Mouse (Mus musculus) spleen, embryonic (tissue): ENCODE measurements around the gene Grb7.

Source experiments
- CTCF ChIA-PET: fragments of 350-600 bp; sonication (Branson Sonifier 250); formaldehyde crosslinking; loops from one replicate; lab custom pipeline; 2022; lab: Charles Lee

The Grb7 gene

DNA sequence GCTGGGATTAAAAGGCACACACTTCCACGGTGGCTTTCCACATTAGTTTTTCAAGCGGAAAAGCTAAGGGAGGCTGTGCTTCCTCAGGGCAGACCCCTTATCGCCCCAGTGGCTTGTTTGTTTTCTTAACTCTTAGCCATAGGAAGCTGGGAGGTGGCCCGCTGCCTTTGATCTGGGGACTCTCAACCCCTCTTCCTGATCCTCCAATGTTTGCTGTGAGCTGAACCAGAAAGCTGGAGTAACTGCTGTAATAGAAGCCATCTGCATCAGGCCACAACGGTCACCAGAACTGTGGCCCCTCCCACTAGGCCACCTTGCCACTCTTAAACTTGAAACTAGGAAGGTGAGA is at the start of gene Grb7:
Grb7 (plus strand) TSS at position 182 of the 349 bp plus-strand sequence.
- CTCF ChIA-PET: no interaction called here

DNA sequence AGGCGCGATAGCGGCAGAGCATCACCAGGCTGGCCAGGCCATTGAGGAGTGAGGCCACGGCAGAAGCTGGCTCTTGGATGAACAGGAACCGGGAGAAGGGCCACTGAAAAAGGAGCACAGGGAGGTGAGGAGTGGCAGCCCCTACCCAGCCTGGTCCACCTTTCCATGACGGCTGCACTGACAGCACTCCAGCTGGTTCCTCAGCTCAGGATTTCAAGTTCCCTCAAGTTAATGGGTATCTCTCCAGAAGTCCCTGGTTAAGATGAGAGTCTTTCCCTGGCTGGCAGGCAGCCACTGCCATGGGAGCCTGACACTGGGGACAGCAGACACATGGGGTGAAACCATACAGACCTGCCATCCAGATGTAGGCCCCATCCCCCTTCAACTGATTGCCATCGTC is 48.2 kb upstream of the Grb7 start:
- CTCF ChIA-PET: interaction anchor here (0.6 kb wide), 1 partner anchor 51 kb away, joined by 3 read pairs; no protein-coding TSS in a partner anchor

DNA sequence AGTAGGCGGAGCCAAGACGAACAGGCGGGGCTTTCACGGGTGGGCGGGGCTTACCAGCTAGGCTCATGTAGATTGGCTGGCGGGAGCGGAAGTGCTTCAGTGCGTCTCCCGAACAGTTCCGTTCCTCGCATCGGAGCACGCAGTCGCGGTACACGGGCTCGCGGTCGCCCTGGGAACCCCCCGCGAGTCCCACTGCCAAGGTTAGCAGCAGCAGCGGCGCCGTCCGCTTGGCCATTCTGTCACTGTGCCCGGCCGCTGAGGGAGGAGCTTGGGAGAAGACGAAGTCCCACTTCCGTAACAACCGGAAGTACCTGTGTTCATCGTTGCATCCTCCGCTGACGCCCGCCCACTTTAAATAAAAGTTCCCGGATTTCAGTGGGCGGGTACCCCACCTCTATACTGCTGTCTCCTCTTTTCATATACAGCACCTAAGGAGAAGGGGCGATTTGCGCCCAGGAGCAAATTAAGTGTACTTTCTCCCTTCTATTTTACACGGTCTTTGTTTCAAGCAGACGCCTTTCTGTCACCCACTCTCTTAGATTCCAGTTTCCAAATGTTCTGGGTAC is 46.0 kb upstream of the Grb7 start, which contains the start of gene Pgap3:
Pgap3 (minus strand) TSS at position 330 of the 566 bp plus-strand sequence.
- CTCF ChIA-PET: interaction anchor here (0.6 kb wide), 1 partner anchor 147 kb away, joined by 3 read pairs; no protein-coding TSS in a partner anchor

DNA sequence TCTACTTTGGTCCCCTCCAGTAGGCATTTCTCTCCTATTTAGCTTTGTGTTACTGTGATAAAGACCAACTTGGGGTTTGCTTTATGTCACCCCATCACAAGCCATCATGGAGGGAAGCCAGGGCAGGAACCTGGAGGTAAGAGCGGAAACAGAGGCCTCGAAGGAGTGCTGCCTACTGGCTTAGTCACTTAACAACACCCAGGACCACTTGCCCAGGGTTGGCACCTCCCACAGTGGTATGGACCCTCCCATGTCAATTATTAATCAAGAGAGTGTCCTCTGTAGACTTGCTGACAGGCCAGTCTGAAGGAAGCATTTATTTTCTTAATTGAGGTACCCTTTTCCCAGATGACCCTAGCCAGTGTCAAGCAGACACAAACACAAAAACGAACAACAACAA is 45.4 kb upstream of the Grb7 start:
- CTCF ChIA-PET: interaction anchor here (0.6 kb wide), 1 partner anchor 148 kb away, joined by 3 read pairs; no protein-coding TSS in a partner anchor

DNA sequence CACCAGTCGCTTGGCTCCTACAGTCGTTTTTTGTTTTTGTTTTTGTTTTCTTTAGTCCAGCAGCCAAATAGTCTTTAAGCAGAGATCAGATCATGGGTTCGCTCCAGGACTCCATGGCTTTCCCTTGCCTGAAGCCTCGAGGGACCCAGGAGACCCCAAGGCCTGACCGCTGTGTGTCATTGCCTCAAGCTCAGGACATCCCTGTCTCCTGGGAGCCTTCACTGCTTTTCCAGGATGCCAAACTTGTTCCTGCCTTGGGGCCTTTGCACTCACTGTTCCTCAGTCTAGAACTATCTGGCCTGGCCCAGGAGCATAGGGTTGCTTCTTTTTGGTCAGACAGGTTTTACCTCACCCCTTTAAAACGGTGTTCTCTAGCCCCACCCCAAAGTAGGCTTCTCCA is 39.6 kb upstream of the Grb7 start:
- CTCF ChIA-PET: no interaction called here

DNA sequence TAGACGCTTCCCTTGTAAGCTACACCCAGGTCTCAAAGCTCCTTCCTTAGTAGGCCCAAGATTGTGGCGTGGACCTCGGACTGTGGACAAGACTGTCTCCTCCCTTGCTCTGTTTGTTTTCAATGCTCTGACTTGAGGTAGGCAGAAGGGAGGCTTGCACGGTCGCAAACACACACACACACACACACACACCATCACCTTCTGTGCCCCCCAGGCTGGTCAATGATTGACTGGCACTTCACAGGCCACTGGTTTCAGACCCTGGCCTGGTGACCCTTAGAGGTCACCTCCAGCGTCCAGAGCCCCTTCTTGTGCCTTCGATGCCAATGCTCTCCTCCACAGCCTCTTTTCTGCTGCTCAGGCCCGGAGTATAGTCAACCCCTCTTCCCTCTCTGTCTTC is 37.3 kb upstream of the Grb7 start:
- CTCF ChIA-PET: no interaction called here

DNA sequence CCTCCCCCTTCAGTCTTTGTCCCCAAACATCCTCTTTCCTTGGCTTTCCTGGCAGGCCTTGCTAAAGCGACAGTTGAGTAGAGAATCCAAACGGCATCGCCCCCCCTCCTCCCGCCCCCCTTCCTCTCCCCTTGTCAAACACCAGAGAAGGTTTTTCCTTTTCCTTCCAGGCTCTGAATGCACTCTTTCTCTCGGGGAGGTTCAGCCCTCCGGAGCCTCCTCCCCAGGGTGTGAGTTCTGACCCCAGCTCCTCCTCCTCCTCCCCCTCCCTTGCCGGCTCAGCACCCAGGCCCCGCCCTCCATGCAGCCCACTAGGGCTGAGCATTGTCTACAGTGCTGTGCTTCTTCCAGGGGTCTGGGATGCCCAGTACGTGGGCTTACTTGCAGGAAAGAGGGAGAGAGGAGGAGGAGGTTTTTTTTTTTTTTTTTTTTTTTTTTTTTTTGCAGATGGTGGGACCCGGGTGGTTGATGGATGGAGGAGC is 36.8 kb upstream of the Grb7 start:
- CTCF ChIA-PET: interaction anchor here (0.6 kb wide), 1 partner anchor 318 kb away, joined by 10 read pairs; no protein-coding TSS in a partner anchor

DNA sequence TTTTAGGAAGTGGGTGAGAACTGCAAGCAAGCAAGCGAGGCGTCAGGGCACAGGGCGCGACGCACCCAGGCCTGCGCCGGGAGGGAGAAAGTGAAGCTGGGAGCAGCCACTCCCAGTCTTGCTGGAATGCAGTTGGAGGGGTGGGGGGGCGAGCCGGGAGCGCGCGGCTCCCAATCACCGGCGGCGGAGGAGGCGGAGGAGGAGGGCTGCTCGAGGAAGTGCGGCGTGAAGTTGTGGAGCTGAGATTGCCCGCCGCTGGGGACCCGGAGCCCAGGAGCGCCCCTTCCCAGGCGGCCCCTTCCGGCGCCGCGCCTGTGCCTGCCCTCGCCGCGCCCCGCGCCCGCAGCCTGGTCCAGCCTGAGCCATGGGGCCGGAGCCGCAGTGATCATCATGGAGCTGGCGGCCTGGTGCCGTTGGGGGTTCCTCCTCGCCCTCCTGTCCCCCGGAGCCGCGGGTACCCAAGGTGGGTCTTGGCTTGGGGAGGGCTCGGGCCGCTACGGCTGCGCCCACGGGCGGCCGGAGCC is 33.9 kb upstream of the Grb7 start, which contains the start of gene Erbb2:
Erbb2 (plus strand) TSS at position 198 of the 524 bp plus-strand sequence.
- CTCF ChIA-PET: no interaction called here

DNA sequence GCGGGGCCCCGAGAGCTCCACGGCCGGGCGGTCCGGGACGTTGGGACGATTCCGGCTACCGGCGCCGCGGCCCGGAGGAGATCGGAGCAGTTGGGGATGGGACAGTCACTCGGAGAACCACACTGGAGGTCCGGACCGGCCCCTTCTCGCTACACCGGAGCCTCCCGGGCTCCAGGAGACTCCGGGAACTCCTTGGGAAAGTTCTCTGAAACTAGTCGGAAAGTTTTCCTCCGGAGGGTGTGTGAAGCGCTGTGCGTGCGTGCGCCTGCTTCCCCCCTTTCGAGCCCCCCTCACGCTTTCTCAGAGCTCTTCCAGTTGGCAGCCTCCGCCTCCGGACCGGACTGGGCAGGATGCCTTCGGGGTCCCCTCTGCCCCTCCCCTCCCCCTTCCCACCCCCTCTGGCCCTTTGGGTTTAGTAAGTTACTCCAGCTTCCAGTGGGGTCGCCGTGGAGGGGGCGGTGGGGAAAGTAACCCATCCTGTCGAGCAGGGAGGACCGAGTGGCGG is 33.3 kb upstream of the Grb7 start:
- CTCF ChIA-PET: interaction anchor here (0.7 kb wide), 1 partner anchor 1806 kb away, joined by 4 read pairs; no protein-coding TSS in a partner anchor

DNA sequence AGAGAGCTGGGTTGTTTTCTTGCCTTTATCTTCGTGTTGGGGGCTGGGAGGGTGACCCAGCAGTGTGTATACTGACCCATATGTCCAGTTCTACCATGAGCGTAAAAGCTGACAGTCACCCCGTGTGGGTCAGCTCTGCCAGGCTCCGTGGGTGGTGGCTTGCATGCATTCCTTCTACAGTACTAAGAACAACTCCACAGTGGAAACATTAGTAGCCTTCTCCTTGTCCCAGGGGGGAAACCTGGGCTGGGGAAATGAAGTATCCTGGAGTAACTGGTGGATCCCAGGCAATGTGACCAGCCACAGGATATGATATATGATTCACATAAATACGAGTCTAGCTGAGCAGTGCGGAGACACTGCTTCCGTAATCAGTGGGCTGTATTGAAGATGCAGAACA is 32.5 kb upstream of the Grb7 start:
- CTCF ChIA-PET: no interaction called here

DNA sequence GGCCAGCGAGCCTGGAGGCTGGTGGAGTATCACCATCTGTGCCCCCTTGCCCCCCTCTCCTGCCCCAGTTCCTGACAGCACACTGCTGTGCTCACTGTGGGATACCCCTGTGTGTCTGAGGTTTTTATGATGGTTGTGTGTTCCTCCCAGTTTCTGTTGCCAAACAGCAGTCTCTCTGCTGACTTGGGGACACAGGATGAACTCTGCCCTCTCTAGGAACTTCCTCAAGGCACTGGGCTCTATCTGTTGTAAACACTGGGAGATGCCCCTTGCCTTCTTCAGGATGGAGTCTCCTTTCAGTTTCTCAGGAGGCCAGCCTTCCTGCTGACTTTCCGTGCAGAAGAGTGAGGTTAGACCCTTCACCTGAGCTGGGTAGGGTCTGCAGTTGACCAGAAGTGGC is 32.0 kb upstream of the Grb7 start:
- CTCF ChIA-PET: no interaction called here

DNA sequence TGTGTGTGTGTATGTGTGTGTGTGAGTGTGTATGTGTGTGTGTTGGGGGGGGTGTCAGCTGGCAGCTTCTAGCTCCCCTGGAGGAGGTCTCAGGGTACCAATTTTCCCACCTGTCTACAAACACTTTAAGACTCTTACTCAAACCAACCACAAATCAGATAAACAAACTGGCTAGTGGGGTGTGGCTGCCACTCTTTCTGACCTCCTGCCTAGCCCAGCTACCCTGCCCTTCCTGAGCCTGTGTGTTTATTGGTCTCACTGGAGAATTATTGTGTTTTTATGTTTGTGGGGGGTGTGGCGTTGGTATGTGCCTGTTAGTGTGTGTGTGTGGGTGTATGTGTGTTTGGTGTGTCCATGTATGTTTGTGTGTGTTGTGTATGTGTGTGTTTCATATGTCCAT is 29.1 kb upstream of the Grb7 start:
- CTCF ChIA-PET: interaction anchor here (0.6 kb wide), 1 partner anchor 16 kb away, joined by 5 read pairs; no protein-coding TSS in a partner anchor

DNA sequence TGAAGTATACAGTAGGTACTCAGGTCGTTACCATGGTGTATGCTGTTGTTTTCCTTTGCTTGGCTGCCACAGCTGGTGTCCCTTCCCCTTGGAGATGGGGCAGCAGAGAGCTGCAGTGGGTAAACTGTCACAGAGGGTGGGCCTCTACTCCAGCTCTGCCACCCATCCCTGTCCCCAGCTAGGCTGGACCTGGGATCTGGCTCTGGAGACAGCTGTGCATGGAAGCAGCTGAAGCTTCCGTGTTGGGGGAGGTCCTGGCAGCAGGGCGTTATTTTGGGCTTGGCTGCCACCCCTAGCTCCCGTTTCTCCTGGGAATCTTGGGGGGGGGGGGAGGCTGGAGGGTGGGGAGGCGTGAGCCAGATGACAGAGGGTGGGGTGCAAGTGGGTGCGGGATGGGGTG is 27.9 kb upstream of the Grb7 start:
- CTCF ChIA-PET: no interaction called here

DNA sequence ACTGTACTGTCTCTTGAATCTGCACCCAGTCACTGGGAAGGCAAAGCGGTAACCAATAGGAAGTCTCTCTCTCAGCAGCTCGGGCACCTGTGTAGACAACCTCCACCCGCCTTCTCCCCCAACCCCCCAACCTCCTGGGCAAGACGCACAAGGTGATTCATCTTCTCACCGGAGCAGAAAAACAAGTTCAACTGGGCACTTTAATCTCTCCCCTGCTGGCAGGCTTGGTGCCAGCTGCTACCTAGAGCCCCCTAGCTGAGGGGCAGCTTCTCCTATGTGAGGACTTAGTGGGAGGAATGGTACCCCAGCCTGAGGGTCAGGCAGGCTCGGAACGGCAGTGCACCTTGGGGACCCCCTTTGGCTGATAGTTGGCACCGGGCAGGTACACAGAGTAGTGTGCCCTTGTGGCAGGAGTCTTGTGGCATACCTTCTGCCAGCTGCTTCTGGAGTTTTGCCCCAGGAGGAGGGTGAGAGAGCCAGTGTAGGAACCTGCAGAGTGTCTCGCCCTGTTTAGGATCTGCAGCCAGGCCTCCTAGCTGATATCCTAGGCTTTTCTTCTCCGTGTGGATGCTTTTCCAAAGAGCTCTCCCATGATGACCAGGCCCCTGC is 27.2 kb upstream of the Grb7 start:
- CTCF ChIA-PET: no interaction called here

DNA sequence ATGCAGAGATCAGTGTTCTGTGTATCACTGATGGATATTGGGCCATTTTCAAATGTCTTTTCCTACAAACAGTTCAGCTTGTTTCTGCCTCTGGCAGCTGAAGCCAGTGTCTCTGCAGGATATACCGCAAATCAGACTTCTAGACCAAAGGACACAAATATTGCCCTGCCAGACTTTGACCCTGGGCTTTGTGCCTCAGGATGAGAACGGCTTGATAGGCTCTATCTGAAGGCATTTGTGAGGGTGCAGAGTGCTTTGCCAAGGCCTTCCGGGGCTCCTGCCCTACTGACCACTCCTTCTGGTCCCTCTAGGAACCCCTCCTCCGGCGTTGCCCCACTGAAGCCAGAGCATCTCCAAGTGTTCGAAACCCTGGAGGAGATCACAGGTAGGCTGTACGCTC is 19.6 kb upstream of the Grb7 start:
- CTCF ChIA-PET: interaction anchor here (1.0 kb wide), 1 partner anchor 11 kb away, joined by 3 read pairs; no protein-coding TSS in a partner anchor

DNA sequence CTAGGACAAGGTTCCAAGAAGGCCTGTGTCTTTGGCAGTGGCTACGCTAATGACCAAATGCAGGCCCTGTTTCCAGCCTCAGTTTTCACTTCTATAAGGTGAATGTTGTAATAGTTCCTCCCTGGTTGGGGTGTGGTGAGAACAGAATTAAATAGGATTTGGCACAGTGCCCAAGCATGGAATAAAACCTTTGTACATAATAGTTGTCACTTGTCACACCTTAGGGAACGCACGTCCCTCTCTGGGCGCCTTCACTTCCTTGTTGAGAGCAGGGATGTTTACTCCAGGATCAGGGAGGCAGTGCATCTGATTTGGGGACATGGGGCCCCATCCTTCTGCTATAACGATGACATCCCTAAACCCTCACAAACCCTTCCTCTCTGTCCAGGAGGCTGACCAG is 17.8 kb upstream of the Grb7 start:
- CTCF ChIA-PET: no interaction called here

DNA sequence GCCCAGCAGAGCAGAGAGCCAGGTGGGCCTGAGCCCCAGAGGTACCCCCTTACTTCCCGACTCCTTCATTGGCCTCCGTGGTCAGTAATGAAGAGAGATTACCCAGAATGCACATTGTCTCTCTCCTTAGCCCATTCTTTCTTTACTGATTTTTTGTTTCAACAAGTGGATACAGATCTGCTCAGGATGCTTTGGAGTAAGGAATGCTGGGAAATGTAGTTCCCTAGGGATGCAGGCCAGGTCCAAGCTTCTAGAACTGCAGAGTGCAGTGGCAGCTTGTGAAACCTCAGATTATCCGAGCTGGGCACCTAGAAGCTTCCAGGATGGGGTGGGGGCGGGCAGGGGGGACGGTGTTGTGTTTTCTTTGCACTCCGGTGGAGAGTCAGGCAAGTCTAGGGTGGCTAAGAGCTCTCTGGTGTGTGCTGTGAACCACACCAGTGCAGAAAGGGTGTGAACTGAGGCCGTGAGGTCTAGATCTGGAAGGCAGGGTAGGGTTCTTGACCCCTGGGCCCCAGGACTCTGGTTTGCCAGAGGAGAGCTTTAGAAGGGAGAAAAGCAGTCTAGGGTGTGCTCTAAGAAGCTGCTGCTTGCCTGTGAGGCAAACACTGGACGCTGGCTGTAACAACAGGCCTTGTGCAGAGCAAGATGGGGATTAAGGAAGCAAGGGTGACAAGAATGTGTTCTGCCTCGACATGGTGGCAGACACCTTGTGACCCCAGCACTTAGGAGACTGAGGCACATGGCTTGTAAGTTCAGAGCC is 14.3 kb upstream of the Grb7 start:
- CTCF ChIA-PET: interaction anchor here (1.2 kb wide), 1 partner anchor 43 kb away, joined by 5 read pairs; no protein-coding TSS in a partner anchor

DNA sequence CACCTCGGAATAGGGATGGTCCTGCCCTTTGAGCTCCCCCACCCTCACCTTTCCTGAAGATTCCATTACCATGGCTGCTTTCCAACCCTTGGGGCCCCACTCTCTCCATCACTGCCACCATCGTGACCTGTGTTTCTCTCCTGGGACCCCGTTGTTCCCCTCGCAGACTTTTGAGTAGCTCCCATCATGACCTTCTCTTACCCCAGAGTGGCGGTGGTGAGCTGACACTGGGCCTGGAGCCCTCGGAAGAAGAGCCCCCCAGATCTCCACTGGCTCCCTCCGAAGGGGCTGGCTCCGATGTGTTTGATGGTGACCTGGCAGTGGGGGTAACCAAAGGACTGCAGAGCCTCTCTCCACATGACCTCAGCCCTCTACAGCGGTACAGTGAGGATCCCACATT is 10.5 kb upstream of the Grb7 start:
- CTCF ChIA-PET: no interaction called here

DNA sequence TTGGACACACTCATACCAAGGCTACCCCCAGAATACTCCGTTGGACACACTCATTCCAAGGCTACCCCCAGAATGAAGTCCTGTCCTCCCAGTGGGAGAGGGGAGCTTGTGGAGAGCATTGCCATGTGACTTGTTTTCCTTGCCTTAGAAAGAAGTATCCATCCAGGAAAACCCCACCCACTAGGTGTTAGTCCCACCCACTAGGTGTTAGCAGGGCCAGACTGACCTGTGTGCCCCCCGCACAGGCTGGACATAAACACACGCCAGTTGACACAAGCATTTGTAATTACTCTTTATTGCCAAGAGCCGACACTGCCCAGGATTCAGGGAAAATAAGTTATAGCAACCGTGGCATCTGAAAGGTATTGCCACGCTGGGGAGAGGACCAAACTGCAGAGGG is 8.8 kb upstream of the Grb7 start:
- CTCF ChIA-PET: no interaction called here

DNA sequence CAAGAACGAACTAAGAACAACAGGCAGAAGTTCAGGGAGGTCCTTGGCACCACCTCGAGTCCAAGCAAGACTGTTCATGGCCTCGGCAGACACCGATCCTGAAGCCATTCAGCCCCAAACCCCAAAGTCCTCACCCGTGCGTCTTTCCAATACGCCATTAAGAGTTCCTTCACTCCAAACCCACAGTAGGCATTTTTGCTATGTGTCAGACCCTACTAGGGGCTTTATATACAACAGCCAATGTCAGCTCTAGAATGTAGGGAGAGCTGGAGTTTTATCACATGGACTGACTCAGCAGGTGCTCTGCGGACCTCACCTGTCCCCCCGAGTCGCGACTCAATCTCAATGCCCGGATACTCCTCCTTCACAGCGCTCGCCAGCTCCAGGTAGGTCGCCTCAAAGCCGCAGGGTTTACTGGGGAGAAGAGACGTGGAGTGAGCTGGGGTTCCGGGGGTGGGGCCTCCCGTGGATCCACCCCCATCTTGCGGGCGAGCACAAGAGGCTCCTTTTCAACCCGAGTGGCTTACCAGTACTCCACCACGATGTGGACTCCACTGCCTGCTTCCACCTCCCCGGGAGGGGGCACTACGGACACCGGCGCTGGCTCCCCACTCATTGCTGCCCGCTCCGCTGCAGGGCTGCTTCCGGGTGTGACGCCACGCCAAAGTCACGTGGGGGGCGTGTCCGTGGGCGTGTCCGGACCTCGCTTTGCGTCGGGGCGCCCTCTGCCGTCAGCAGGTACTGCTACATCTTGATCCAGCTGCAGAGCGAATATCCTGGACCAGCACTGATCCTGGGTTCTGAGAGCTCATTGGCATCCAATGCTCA is 7.6 kb upstream of the Grb7 start, which contains the start of gene Mien1:
Mien1 (minus strand) TSS at position 661 of the 828 bp plus-strand sequence.
- CTCF ChIA-PET: interaction anchor here (0.6 to 0.7 kb wide), 2 partner anchors 92 to 236 kb away, joined by 6 to 7 read pairs; no protein-coding TSS in a partner anchor
